Mouse (Mus musculus): ENCODE data around the gene Gne. TPM values are rescaled to one million over a fixed set of nuclear protein-coding genes. Genes with fewer than 3 reads are reported as not detected.

Gne gene
- total and polyA plus RNA-seq, 2 experiments from 2014 or later = 24.2 to 44.0 TPM

GRCm38 (mm10) chr4:44068736-44069135 is 15.2 kb downstream of the Gne start:
- Histone ChIP-seq H3K9me3 (replicated peaks; ENCODE audit: control insufficient read depth, low read length) (no peaks in the 10 kb centered on the region), H3K27me3 (ENCODE audit: control insufficient read depth, insufficient read depth, low read length) (no peaks in the 10 kb centered on the region), H3K9ac (replicated peaks; ENCODE audit: low read depth, low read length) (no peak overlapping the region), H3K27ac (ENCODE audit: low read depth) (peak overlapping the region; percentile 70), H3K4me2 (ENCODE audit: low read depth, low read length) (peak overlapping the region; percentile 41), H3K4me1 (ENCODE audit: control insufficient read depth, insufficient read depth) (peaks cover 20% of the 10 kb centered on the region), H3K4me3 (ENCODE audit: low read depth, low read length) (0 out of 2 replicates have a peak overlapping the region, but pooled peaks have one; percentile 7), H3K36me3 (replicated peaks; ENCODE audit: control insufficient read depth, insufficient read depth, low read length) (no peaks in the 10 kb centered on the region)
- DNase-seq (ENCODE audit: low spot score) = peak; percentile 83
- 28% methylated on average over 9 of the region's 9 CpGs for WGBS
- ATAC-seq (ENCODE audit: insufficient read depth, low read depth) = no peak
- TF ChIP-seq CTCF (IDR thresholded peaks at IDR 0.05; ENCODE audit: low read depth) (no peak), EP300 (IDR thresholded peaks at IDR 0.05; ENCODE audit: low read depth) (no peak)

- peaks cover 12% of the 10 kb centered on the region for H3K36me3 ChIP-seq (replicated peaks; ENCODE audit: control insufficient read depth, insufficient read depth, low read length)
- H3K4me1 ChIP-seq (ENCODE audit: control insufficient read depth, insufficient read depth) = peaks cover 15% of the 10 kb centered on the region
- no peak overlapping the region for H3K9ac ChIP-seq (replicated peaks; ENCODE audit: low read depth, low read length)
- no peaks in the 10 kb centered on the region for H3K27me3 ChIP-seq (ENCODE audit: control insufficient read depth, insufficient read depth, low read length)
- no peak overlapping the region for H3K4me2 ChIP-seq (ENCODE audit: low read depth, low read length)
- 78% methylated on average over 6 of the region's 6 CpGs for WGBS
- DNase-seq (ENCODE audit: low spot score) (no peak), ATAC-seq (ENCODE audit: insufficient read depth, low read depth) (no peak)
- TF ChIP-seq CTCF (IDR thresholded peaks at IDR 0.05; ENCODE audit: low read depth) (no peak), EP300 (IDR thresholded peaks at IDR 0.05; ENCODE audit: low read depth) (no peak)
- no peak overlapping the region for H3K4me3 ChIP-seq (ENCODE audit: low read depth, low read length)
- H3K27ac ChIP-seq (ENCODE audit: low read depth) = no peak overlapping the region
- no peaks in the 10 kb centered on the region for H3K9me3 ChIP-seq (replicated peaks; ENCODE audit: control insufficient read depth, low read length)
Observed at GRCm38 (mm10) chr4:44066891-44067290, 17.1 kb downstream of the Gne start.

GRCm38 (mm10) chr4:44065355-44066025 is 18.5 kb downstream of the Gne start:
- peaks cover 16% of the 10 kb centered on the region for H3K36me3 ChIP-seq (replicated peaks; ENCODE audit: control insufficient read depth, insufficient read depth, low read length)
- no peak overlapping the region for H3K27ac ChIP-seq (ENCODE audit: low read depth)
- peak; percentile 72 for DNase-seq (ENCODE audit: low spot score)
- H3K9me3 ChIP-seq (replicated peaks; ENCODE audit: control insufficient read depth, low read length) = no peaks in the 10 kb centered on the region
- TF ChIP-seq CTCF (IDR thresholded peaks at IDR 0.05; ENCODE audit: low read depth) (peak; percentile 98), EP300 (IDR thresholded peaks at IDR 0.05; ENCODE audit: low read depth) (no peak)
- WGBS = 35% methylated on average over 16 of the region's 16 CpGs
- no peaks in the 10 kb centered on the region for H3K27me3 ChIP-seq (ENCODE audit: control insufficient read depth, insufficient read depth, low read length)
- peak; percentile 79 for ATAC-seq (ENCODE audit: insufficient read depth, low read depth)
- H3K9ac ChIP-seq (replicated peaks; ENCODE audit: low read depth, low read length) = no peak overlapping the region
- H3K4me2 ChIP-seq (ENCODE audit: low read depth, low read length) = peak overlapping the region; percentile 40
- H3K4me3 ChIP-seq (ENCODE audit: low read depth, low read length) = no peak overlapping the region
- peaks cover 9% of the 10 kb centered on the region; the same call in 1 of the 2 replicates for H3K4me1 ChIP-seq (ENCODE audit: control insufficient read depth, insufficient read depth)

GRCm38 (mm10) chr4:44062816-44063215 is 21.2 kb downstream of the Gne start:
- Histone ChIP-seq H3K4me2 (ENCODE audit: low read depth, low read length) (no peak overlapping the region), H3K4me3 (ENCODE audit: low read depth, low read length) (no peak overlapping the region), H3K27ac (ENCODE audit: low read depth) (no peak overlapping the region), H3K36me3 (replicated peaks; ENCODE audit: control insufficient read depth, insufficient read depth, low read length) (peaks cover 37% of the 10 kb centered on the region), H3K4me1 (ENCODE audit: control insufficient read depth, insufficient read depth) (peaks cover 4% of the 10 kb centered on the region; the same call in 1 of the 2 replicates), H3K9me3 (replicated peaks; ENCODE audit: control insufficient read depth, low read length) (no peaks in the 10 kb centered on the region), H3K9ac (replicated peaks; ENCODE audit: low read depth, low read length) (no peak overlapping the region), H3K27me3 (ENCODE audit: control insufficient read depth, insufficient read depth, low read length) (no peaks in the 10 kb centered on the region)
- WGBS = 92% methylated on average over 14 of the region's 14 CpGs
- no peak for ATAC-seq (ENCODE audit: insufficient read depth, low read depth)
- TF ChIP-seq CTCF (IDR thresholded peaks at IDR 0.05; ENCODE audit: low read depth) (no peak), EP300 (IDR thresholded peaks at IDR 0.05; ENCODE audit: low read depth) (no peak)
- no peak for DNase-seq (ENCODE audit: low spot score)

- ATAC-seq (ENCODE audit: insufficient read depth, low read depth) (no peak), DNase-seq (ENCODE audit: low spot score) (no peak)
- 67% methylated on average over 9 of the region's 9 CpGs for WGBS
- H3K27ac ChIP-seq (ENCODE audit: low read depth) = no peak overlapping the region
- H3K9me3 ChIP-seq (replicated peaks; ENCODE audit: control insufficient read depth, low read length) = no peaks in the 10 kb centered on the region
- no peak overlapping the region for H3K4me3 ChIP-seq (ENCODE audit: low read depth, low read length)
- TF ChIP-seq EP300 (IDR thresholded peaks at IDR 0.05; ENCODE audit: low read depth) (no peak), CTCF (IDR thresholded peaks at IDR 0.05; ENCODE audit: low read depth) (no peak)
- H3K9ac ChIP-seq (replicated peaks; ENCODE audit: low read depth, low read length) = no peak overlapping the region
- peaks cover 37% of the 10 kb centered on the region for H3K36me3 ChIP-seq (replicated peaks; ENCODE audit: control insufficient read depth, insufficient read depth, low read length)
- H3K4me2 ChIP-seq (ENCODE audit: low read depth, low read length) = no peak overlapping the region
- H3K27me3 ChIP-seq (ENCODE audit: control insufficient read depth, insufficient read depth, low read length) = no peaks in the 10 kb centered on the region
- H3K4me1 ChIP-seq (ENCODE audit: control insufficient read depth, insufficient read depth) = peaks cover 4% of the 10 kb centered on the region; the same call in 1 of the 2 replicates
Observed at GRCm38 (mm10) chr4:44062062-44062461, 21.9 kb downstream of the Gne start.

- H3K9ac ChIP-seq (replicated peaks; ENCODE audit: low read depth, low read length) = no peak overlapping the region
- no peak overlapping the region for H3K4me2 ChIP-seq (ENCODE audit: low read depth, low read length)
- no peaks in the 10 kb centered on the region for H3K9me3 ChIP-seq (replicated peaks; ENCODE audit: control insufficient read depth, low read length)
- H3K4me1 ChIP-seq (ENCODE audit: control insufficient read depth, insufficient read depth) = no peaks in the 10 kb centered on the region
- peaks cover 51% of the 10 kb centered on the region for H3K36me3 ChIP-seq (replicated peaks; ENCODE audit: control insufficient read depth, insufficient read depth, low read length)
- TF ChIP-seq EP300 (IDR thresholded peaks at IDR 0.05; ENCODE audit: low read depth) (no peak), CTCF (IDR thresholded peaks at IDR 0.05; ENCODE audit: low read depth) (no peak)
- ATAC-seq (ENCODE audit: insufficient read depth, low read depth) (no peak), DNase-seq (ENCODE audit: low spot score) (no peak)
- no peak overlapping the region for H3K27ac ChIP-seq (ENCODE audit: low read depth)
- WGBS = 89% methylated on average over 13 of the region's 13 CpGs
- H3K4me3 ChIP-seq (ENCODE audit: low read depth, low read length) = no peak overlapping the region
- no peaks in the 10 kb centered on the region for H3K27me3 ChIP-seq (ENCODE audit: control insufficient read depth, insufficient read depth, low read length)
Observed at GRCm38 (mm10) chr4:44059674-44060073, 24.3 kb downstream of the Gne start.
